Mouse (Mus musculus): ENCODE results near the gene Relb. TPM values are rescaled to one million over a fixed set of nuclear protein-coding genes. Genes with fewer than 3 reads are reported as not detected.
A peak's percentile ranks its signal among the peaks of the same experiment; 100 is the strongest.

Gene Relb
- polyA plus RNA-seq, 1 experiment, result 22.5 TPM

DNA sequence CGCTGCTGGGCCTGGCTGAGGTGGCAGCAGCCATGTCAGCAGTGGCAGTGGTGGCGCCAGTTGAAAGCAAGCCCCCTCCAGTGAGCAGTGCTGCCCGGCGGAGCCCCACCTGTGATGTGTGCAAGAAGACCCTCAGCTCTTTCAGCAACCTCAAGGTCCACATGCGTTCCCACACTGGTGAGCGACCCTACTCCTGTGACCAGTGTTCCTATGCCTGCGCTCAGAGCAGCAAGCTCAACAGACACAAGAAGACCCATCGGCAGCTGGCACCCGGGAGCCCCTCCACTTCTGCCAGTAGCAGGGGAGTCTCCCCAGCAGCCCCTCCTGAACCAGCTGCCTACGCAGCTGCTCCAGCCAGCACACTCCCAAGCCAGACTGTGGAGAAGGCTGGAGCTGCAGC lies 49.5 kb downstream of the Relb start:
- no peak for DNase-seq (ENCODE audit: low spot score)

DNA sequence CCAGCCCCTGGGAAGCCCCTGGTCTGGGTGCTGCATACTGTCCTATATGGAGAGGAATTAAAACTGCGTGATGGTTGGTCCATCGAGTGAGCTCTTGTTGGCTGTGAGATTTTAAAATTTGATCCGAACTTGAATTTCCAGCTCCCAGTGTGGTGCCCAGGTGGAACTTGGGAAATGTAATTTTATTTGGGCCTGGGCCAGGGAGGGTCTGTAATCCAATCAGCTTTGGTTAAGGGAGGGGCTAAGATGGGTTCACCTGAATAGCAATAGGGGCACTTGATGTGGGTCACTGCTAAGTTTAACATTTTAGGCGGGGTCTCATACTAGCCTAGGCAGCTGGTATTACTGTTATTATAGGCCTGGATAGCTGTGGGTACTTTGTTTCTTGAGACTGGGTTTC lies 50.8 kb downstream of the Relb start:
- no peak for DNase-seq (ENCODE audit: low spot score)

GRCm38 (mm10) chr7:19577877-19578414 lies 51.3 kb downstream of the Relb start:
- DNase-seq (ENCODE audit: low spot score), result no peak

DNA sequence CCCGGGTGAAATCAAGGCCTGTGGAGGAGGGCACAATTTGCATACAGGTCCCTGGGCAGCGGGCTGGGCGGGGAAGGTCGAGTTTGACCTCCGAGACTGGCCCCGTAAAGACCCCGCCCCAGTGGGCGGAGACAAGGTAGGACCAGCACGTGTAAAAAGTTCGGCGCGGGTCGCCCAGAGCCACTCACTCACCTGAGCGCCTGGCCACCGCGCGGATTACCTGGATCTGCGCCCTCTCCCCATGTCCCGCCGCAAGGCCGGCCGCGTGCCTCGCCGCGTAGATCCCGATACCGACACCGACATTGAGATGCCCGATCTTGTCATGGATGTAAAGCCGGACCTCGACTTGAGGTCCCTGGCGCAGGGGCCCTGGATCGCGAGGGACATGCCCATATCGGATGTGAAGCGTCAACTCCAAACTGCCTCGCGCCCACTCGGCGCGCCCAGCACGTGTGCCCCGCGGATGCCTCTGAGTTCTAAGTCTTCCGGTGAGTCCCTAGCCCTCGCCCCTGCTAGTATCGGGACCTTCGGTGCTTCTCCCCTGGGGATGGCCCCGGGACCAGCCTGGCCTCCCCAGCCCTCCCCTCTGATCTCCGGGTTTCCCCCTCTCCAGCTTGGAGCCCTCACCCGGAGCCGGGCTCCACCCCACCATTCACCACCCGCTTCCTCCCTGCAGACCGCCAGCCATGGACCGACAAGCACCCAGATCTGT lies 51.9 kb downstream of the Relb start, which contains the start of the genes Zfp296 and Gemin7:
Gene Zfp296, plus strand, starts transcription at position 147 of the 712 bp plus-strand sequence.
Gene Gemin7, minus strand, starts transcription at position 455 of the 712 bp plus-strand sequence.
- DNase-seq (ENCODE audit: low spot score), result peak; percentile 53

DNA sequence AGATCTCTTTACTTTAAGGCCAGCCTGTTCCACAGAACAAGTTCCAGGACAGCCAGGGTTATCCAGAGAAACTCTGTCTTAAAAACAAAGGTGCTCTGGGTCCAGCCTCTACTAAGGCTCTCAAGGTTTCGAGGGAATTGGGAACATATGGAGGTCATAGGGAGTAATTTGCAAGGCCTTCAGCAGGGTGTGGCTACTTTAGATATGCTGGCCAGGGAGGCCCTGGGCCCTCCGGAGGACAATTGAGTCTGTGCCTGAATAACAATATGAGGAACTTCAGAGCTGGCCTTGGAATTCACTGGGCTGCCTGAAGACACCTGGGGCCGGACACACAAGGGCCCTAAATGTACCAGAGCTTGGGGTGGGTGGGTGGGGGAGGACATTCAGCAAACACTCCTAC lies 53.7 kb downstream of the Relb start:
- DNase-seq (ENCODE audit: low spot score), result no peak

DNA sequence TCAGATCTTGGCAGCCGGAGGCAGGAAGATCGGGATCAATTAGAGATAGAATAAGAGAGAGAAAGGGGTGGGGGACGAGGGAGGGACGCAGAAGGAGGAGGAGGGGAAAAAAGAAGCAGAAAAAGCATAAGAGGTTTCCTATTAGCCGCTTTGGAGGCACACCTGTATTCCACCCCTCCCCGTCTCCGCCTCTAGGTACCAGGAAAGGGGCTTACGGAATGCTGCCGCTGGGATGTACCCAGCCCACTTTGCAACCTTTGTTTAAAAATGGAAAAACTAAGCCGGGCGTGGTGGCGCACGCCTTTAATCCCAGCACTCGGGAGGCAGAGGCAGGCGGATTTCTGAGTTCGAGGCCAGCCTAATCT lies 55.5 kb downstream of the Relb start:
- no peak for DNase-seq (ENCODE audit: low spot score)

- DNase-seq (ENCODE audit: low spot score), result peak; percentile 86
Observed at GRCm38 (mm10) chr7:19572926-19573775, 56.1 kb downstream of the Relb start.

GRCm38 (mm10) chr7:19569647-19570046 lies 59.6 kb downstream of the Relb start:
- no peak for DNase-seq (ENCODE audit: low spot score)

GRCm38 (mm10) chr7:19567426-19567825 lies 61.8 kb downstream of the Relb start:
- no peak for DNase-seq (ENCODE audit: low spot score)

- DNase-seq (ENCODE audit: low spot score), result no peak
Observed at GRCm38 (mm10) chr7:19565803-19566202, 63.4 kb downstream of the Relb start.

GRCm38 (mm10) chr7:19564455-19564854 lies 64.8 kb downstream of the Relb start:
- no peak for DNase-seq (ENCODE audit: low spot score)

GRCm38 (mm10) chr7:19563884-19564283 lies 65.4 kb downstream of the Relb start:
- DNase-seq (ENCODE audit: low spot score), result no peak

DNA sequence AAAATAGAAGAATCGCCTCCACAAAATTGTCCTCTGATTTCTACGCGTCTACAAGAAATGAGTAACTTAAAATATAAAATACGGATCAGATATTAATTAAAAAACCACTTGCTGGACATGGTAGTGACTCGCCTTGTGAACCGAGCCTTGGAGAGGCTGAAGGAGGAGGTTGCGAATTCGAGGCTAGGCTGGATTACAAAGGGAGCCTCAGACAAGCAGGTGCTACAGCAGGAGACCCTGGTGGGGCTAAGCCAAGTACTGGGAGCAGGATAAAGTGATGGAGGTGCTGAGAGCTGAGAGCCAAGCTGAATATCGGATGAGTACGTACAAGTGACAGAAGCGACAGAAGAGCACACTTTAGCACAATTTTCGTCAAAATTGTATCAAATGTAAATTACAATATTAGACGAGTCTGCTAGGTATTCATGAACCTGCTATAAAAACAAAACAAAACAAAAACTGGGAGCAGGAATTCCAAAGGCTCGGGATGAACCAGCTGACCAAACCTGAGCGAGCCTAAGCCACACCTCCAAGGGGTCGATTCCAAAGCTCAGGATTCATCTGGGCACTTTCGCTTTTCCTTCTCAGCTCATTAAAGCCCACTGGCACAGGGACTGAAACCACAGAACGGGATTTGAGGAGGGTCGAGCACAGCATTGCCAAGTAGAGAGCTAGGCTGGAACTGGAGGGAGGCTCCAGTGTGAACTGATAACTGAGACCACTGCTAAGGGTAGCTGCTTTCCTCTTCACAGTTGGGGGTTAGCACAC lies 66.4 kb downstream of the Relb start, which contains the start of gene Ppp1r37:
Gene Ppp1r37, minus strand, starts transcription at position 434 of the 768 bp plus-strand sequence.
- no peak for DNase-seq (ENCODE audit: low spot score)

GRCm38 (mm10) chr7:19561765-19562642 lies 67.2 kb downstream of the Relb start:
- DNase-seq (ENCODE audit: low spot score), result peak; percentile 87

DNA sequence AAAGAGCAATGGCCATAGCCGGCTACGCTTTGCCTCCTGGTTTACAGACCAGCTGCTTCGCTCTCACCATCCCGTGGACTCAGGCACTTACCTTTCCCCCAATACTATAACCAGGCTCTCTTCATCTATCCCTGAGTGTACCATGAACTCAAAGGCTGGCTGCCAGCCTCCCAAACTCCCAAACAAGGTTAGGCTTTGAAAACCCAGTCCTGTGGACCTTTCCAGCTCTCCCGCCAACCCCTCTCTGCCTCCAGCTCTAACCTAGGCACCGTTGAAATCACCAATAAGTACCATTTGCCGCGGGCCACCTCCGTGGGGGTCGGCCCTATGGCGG lies 67.8 kb downstream of the Relb start:
- DNase-seq (ENCODE audit: low spot score), result no peak

- no peak for DNase-seq (ENCODE audit: low spot score)
Observed at GRCm38 (mm10) chr7:19560491-19561260, 68.6 kb downstream of the Relb start.

DNA sequence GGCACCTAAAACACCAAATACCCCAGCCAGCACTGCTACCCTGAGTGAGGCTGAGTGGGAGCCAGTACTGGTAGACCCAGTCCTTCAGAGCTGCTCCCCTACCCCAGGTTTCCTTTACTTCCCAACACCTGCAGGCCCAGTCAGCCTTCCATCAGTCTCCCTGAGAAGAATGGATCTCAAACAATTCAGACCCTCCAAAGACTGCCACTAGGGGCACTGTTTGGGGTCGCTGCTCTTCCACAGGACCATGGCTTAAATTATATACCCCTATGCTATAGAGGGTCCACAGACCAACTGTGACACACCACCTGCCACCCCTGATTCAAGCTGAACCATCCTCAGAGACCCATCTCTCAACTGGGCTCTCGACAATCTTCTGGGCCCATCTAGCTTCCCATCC lies 70.3 kb downstream of the Relb start:
- DNase-seq (ENCODE audit: low spot score), result no peak

DNA sequence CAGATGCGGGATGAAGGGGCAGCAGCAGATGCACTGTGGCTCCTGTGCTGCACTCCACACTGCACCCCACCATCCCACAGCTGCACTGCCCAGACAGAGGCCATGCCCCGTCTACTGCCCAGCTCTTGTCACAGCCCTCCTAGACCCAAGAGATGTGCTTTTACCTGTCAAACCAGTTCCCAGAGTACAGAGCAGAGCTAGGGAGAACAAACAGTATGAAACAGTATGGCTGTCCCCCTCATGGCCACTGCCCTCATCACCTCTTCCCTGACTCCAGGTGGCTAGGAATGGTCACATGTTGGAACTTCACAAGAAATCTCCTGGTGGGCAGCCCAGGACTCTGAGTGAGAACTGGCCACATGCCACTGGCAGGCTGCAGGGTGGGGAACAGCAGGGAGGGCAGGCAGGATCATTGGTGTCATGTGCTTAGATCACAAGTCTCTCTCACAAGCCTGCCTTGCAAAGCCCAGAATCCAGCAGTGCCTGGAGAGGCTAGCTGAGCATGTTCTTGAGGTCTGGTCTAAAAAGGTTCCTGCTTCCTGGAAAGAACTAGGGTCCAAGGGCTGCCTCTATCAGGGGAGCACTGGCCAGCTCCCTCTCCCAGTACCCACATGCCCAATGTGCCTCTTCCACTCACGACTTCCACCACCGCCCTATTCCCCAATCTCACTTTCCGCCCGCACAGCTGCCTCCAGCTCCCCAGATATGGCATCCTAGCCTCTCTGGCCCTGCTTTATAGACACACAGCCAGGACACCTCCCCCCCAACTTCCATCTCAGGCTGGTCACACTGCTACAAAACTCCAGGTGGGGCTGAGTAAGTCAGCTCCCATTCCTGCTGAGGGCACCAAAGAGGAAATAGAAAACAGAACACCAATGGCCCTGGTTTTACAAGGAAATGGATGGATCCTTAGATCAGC lies 71.0 kb downstream of the Relb start:
- no peak for DNase-seq (ENCODE audit: low spot score)

GRCm38 (mm10) chr7:19557086-19557485 lies 72.2 kb downstream of the Relb start:
- no peak for DNase-seq (ENCODE audit: low spot score)

All from urinary bladder, adult 2 months (tissue).